8 mouse cellular contexts compared by ENCODE assay signal in the genomic region with DNA sequence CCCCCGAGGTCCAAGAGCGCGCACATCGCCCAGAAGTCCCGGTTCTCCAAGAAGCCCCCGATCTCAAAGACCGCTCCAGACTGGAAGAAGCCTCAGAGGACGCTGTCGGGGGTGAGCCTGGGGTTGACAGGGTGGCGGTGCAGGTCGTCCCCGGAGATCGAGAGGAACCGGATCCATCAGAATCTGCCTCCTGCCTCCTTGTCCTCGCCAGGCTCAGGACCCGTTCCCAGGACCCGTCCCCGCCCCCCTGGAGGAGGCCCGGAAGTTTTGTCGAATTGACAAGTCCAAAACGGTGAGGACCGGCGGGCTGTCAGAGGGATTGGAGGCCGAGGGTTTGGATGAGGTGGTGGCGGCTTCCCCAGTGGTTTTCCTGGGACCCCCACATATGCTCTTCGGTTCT. TPM values are rescaled to one million over a fixed set of nuclear protein-coding genes. Genes with fewer than 3 reads are reported as not detected.
DNase-seq lines count a peak whose midpoint lies in the region; ATAC-seq and TF ChIP-seq lines count a peak whose summit lies in the region.

No protein-coding gene starts in this region.

- peak overlapping the region; percentile 96 for H3K4me2 ChIP-seq in hindbrain, postnatal 0 days (ENCODE audit: low read depth, low read length)
- H3K4me2 ChIP-seq in midbrain, postnatal 0 days (ENCODE audit: low read depth, low read length, poor library complexity, severe bottlenecking): peak overlapping the region; percentile 98

- H3K36me3 ChIP-seq in megakaryocyte, embryonic 14.5 days (replicated peaks; ENCODE audit: low read length): peaks cover 64% of the 10 kb centered on the region
- H3K36me3 ChIP-seq in hindbrain, postnatal 0 days (ENCODE audit: insufficient read depth, low read length): peaks cover 18% of the 10 kb centered on the region
- H3K36me3 ChIP-seq in midbrain, postnatal 0 days (ENCODE audit: insufficient read depth, low read length): peaks cover 26% of the 10 kb centered on the region

- H3K9ac ChIP-seq in hindbrain, postnatal 0 days (replicated peaks; ENCODE audit: low read length): peak overlapping the region; percentile 77
- H3K9ac ChIP-seq in midbrain, postnatal 0 days (replicated peaks; ENCODE audit: low read length, poor library complexity, severe bottlenecking): peak overlapping the region; percentile 65

- no peaks in the 10 kb centered on the region for H3K27me3 ChIP-seq in megakaryocyte, embryonic 14.5 days (replicated peaks)
- H3K27me3 ChIP-seq in hindbrain, postnatal 0 days (ENCODE audit: insufficient read depth, low read length): no peaks in the 10 kb centered on the region
- no peaks in the 10 kb centered on the region for H3K27me3 ChIP-seq in midbrain, postnatal 0 days (ENCODE audit: insufficient read depth, low read length)

- H3K27ac ChIP-seq in hindbrain, postnatal 0 days: no peak overlapping the region
- no peak overlapping the region for H3K27ac ChIP-seq in midbrain, postnatal 0 days (ENCODE audit: low read depth, low read length)

- WGBS in hindbrain, postnatal 0 days: 2% methylated on average over 26 of the region's 26 CpGs
- WGBS in midbrain, postnatal 0 days: 4% methylated on average over 25 of the region's 26 CpGs

- no peaks in the 10 kb centered on the region for H3K9me3 ChIP-seq in megakaryocyte, embryonic 14.5 days
- no peaks in the 10 kb centered on the region for H3K9me3 ChIP-seq in hindbrain, postnatal 0 days (ENCODE audit: low read length)
- no peaks in the 10 kb centered on the region for H3K9me3 ChIP-seq in midbrain, postnatal 0 days (ENCODE audit: low read length)

- peaks cover 33% of the 10 kb centered on the region for H3K4me1 ChIP-seq in megakaryocyte, embryonic 14.5 days
- H3K4me1 ChIP-seq in hindbrain, postnatal 0 days (ENCODE audit: insufficient read depth, low read length): peaks cover 15% of the 10 kb centered on the region
- H3K4me1 ChIP-seq in midbrain, postnatal 0 days (ENCODE audit: insufficient read depth, low read length): peaks cover 16% of the 10 kb centered on the region

- H3K4me3 ChIP-seq in megakaryocyte, embryonic 14.5 days (replicated peaks): peak overlapping the region; percentile 98
- peak overlapping the region; percentile 82 for H3K4me3 ChIP-seq in hindbrain, postnatal 0 days (ENCODE audit: low read length)
- peak overlapping the region; percentile 72 for H3K4me3 ChIP-seq in midbrain, postnatal 0 days (ENCODE audit: low read depth, low read length)

- DNase-seq in adrenal gland, adult (ENCODE audit: inconsistent age in 2 of 2, low spot score in 1 of 2): peak; percentile 52 to 68
- DNase-seq in adrenal gland, postnatal 4 days (ENCODE audit: low spot score in 2 of 2): no peak
- no peak for DNase-seq in hindbrain, postnatal 0 days (ENCODE audit: low spot score)
- no peak for DNase-seq in midbrain, postnatal 0 days (ENCODE audit: low spot score)
- DNase-seq in ovary, postnatal 36 days (ENCODE audit: low spot score): no peak
- no peak for DNase-seq in T-cell, adult 2 months (ENCODE audit: low spot score)

- no peak for TF ChIP-seq CTCF in hindbrain, postnatal 0 days (IDR thresholded peaks at IDR 0.05; ENCODE audit: low read depth)
- TF ChIP-seq CTCF in midbrain, postnatal 0 days (IDR thresholded peaks at IDR 0.05): no peak

- ATAC-seq in megakaryocyte, adult 5-6 weeks (ENCODE audit: poor library complexity, severe bottlenecking): no peak
- no peak for ATAC-seq in hindbrain, postnatal 0 days
- ATAC-seq in midbrain, postnatal 0 days (ENCODE audit: low FRiP score): no peak

RNA-seq across cellular contexts. Expression of a gene that starts 0.5 kb away (rescaled TPM):
- total RNA-seq in adrenal gland, postnatal 4 days (2021): 10 to 100 TPM; 35.1 to 35.2 TPM
- 58.7 and 64.2 TPM in 2 replicates for polyA plus RNA-seq in megakaryocyte, embryonic 14.5 days (2012; ENCODE audit: insufficient read depth, low replicate concordance)
- 12.2 and 12.4 TPM in 2 replicates for total RNA-seq in megakaryocyte, adult 5-6 weeks (2015)
- 21.6 and 23.7 TPM in 2 replicates for total RNA-seq in megakaryocyte, adult 5-6 weeks (2017)
- 16.6 and 16.8 TPM in 2 replicates for total RNA-seq in hindbrain, postnatal 0 days (2014; rRNA removed)
- polyA plus RNA-seq in hindbrain, postnatal 0 days (2015; fragmentation: Nextera tagmentation; extraction: Ambion mirVana): 16.7 and 17.9 TPM in 2 replicates
- total RNA-seq in midbrain, postnatal 0 days (2014; rRNA removed): 14.3 and 15.7 TPM in 2 replicates
- 14.6 and 17.3 TPM in 2 replicates for polyA plus RNA-seq in midbrain, postnatal 0 days (2015; fragmentation: Nextera tagmentation; extraction: Ambion mirVana)

RNA-seq across cellular contexts. Expression of a gene that starts 0.8 kb away (rescaled TPM):
- 10 to 100 TPM; 96.5 to 98.1 TPM for total RNA-seq in adrenal gland, postnatal 4 days (2021)
- 39.4 and 269 TPM in 2 replicates for polyA plus RNA-seq in megakaryocyte, embryonic 14.5 days (2012; ENCODE audit: insufficient read depth, low replicate concordance)
- total RNA-seq in megakaryocyte, adult 5-6 weeks (2015): 84.1 and 88.3 TPM in 2 replicates
- total RNA-seq in megakaryocyte, adult 5-6 weeks (2017): 148 and 161 TPM in 2 replicates
- 25.2 and 43.1 TPM in 2 replicates for total RNA-seq in hindbrain, postnatal 0 days (2014; rRNA removed)
- 168 and 195 TPM in 2 replicates for polyA plus RNA-seq in hindbrain, postnatal 0 days (2015; fragmentation: Nextera tagmentation; extraction: Ambion mirVana)
- 47.9 and 60.9 TPM in 2 replicates for total RNA-seq in midbrain, postnatal 0 days (2014; rRNA removed)
- polyA plus RNA-seq in midbrain, postnatal 0 days (2015; fragmentation: Nextera tagmentation; extraction: Ambion mirVana): 170 and 185 TPM in 2 replicates

RNA-seq across cellular contexts. Expression of a gene that starts 10.3 kb away (rescaled TPM):
- total RNA-seq in adrenal gland, postnatal 4 days (2021): 1 to 10 TPM; 7.1 to 7.2 TPM
- polyA plus RNA-seq in megakaryocyte, embryonic 14.5 days (2012; ENCODE audit: insufficient read depth, low replicate concordance): 15.5 and 19.7 TPM in 2 replicates
- 3.5 and 4.0 TPM in 2 replicates for total RNA-seq in megakaryocyte, adult 5-6 weeks (2015)
- total RNA-seq in megakaryocyte, adult 5-6 weeks (2017): 4.9 and 5.7 TPM in 2 replicates
- total RNA-seq in hindbrain, postnatal 0 days (2014; rRNA removed): 8.9 and 12.3 TPM in 2 replicates
- polyA plus RNA-seq in hindbrain, postnatal 0 days (2015; fragmentation: Nextera tagmentation; extraction: Ambion mirVana): 10.7 and 11.6 TPM in 2 replicates
- total RNA-seq in midbrain, postnatal 0 days (2014; rRNA removed): 8.6 and 14.1 TPM in 2 replicates
- polyA plus RNA-seq in midbrain, postnatal 0 days (2015; fragmentation: Nextera tagmentation; extraction: Ambion mirVana): 11.1 and 14.0 TPM in 2 replicates

RNA-seq across cellular contexts. Expression of a gene that starts 11.6 kb away (rescaled TPM):
- total RNA-seq in adrenal gland, postnatal 4 days (2021): 10 to 100 TPM; 87.9 to 94.5 TPM
- 90.4 and 221 TPM in 2 replicates for polyA plus RNA-seq in megakaryocyte, embryonic 14.5 days (2012; ENCODE audit: insufficient read depth, low replicate concordance)
- total RNA-seq in megakaryocyte, adult 5-6 weeks (2015): 33.6 and 38.2 TPM in 2 replicates
- total RNA-seq in megakaryocyte, adult 5-6 weeks (2017): 51.8 and 58.3 TPM in 2 replicates
- 91.4 and 116 TPM in 2 replicates for total RNA-seq in hindbrain, postnatal 0 days (2014; rRNA removed)
- polyA plus RNA-seq in hindbrain, postnatal 0 days (2015; fragmentation: Nextera tagmentation; extraction: Ambion mirVana): 36.1 and 36.8 TPM in 2 replicates
- 81.8 and 83.0 TPM in 2 replicates for total RNA-seq in midbrain, postnatal 0 days (2014; rRNA removed)
- polyA plus RNA-seq in midbrain, postnatal 0 days (2015; fragmentation: Nextera tagmentation; extraction: Ambion mirVana): 33.1 and 38.2 TPM in 2 replicates

RNA-seq across cellular contexts. Expression of a gene that starts 14.6 kb away (rescaled TPM):
- total RNA-seq in adrenal gland, postnatal 4 days (2021): 10 to 100 TPM; 62.8 to 72.5 TPM
- 75.8 and 138 TPM in 2 replicates for polyA plus RNA-seq in megakaryocyte, embryonic 14.5 days (2012; ENCODE audit: insufficient read depth, low replicate concordance)
- total RNA-seq in megakaryocyte, adult 5-6 weeks (2015): 15.7 and 17.7 TPM in 2 replicates
- total RNA-seq in megakaryocyte, adult 5-6 weeks (2017): 11.6 and 22.8 TPM in 2 replicates
- total RNA-seq in hindbrain, postnatal 0 days (2014; rRNA removed): 55.6 and 57.4 TPM in 2 replicates
- polyA plus RNA-seq in hindbrain, postnatal 0 days (2015; fragmentation: Nextera tagmentation; extraction: Ambion mirVana): 62.1 and 63.2 TPM in 2 replicates
- total RNA-seq in midbrain, postnatal 0 days (2014; rRNA removed): 39.5 and 46.1 TPM in 2 replicates
- 65.8 and 68.6 TPM in 2 replicates for polyA plus RNA-seq in midbrain, postnatal 0 days (2015; fragmentation: Nextera tagmentation; extraction: Ambion mirVana)

Comparison
In these comparisons a context has a peak if more than half of its experiments do, and no peak if none do; other contexts are left out.
1. DNase-seq: peak in adrenal gland, adult (2 of 2); none in adrenal gland, postnatal 4 days (0 of 2), hindbrain, postnatal 0 days (single experiment), midbrain, postnatal 0 days (single experiment), ovary, postnatal 36 days (single experiment) and T-cell, adult 2 months (single experiment).
2. Peak in every context shown above with its lines, with median percentiles within 50 percentile points of each other: H3K4me3 ChIP-seq.